ENCODE assay signal across 9 mouse cellular contexts in genomic region chr2:178101957-178102356, GRCm38 (mm10). TPM values are rescaled to one million over a fixed set of nuclear protein-coding genes. Genes with fewer than 3 reads are reported as not detected.
A peak's percentile ranks its signal among the peaks of the same experiment; 100 is the strongest.
DNase-seq lines count a peak whose midpoint lies in the region; ATAC-seq and TF ChIP-seq lines count a peak whose summit lies in the region.
"Had no signal": no experiment of that assay in that cellular context is flagged by ENCODE, and none has a peak within 500 bp of the region (broad histone marks: within the 10 kb centered on the region; RNA-seq: fewer than 3 reads in every experiment).

No protein-coding gene starts in this region.

- no peak overlapping the region for H3K27ac ChIP-seq in thymus, adult 2 months (ENCODE audit: control insufficient read depth, insufficient read depth, low read length)
- no peak overlapping the region for H3K27ac ChIP-seq in limb, embryonic 12.5 days
- H3K27ac ChIP-seq in midbrain, embryonic 16.5 days (ENCODE audit: low read length), result no peak overlapping the region

- H3K4me3 ChIP-seq in thymus, adult 2 months (ENCODE audit: control insufficient read depth, insufficient read depth, low read length), result no peak overlapping the region
- no peak overlapping the region for H3K4me3 ChIP-seq in limb, embryonic 12.5 days (replicated peaks)
- no peak overlapping the region for H3K4me3 ChIP-seq in midbrain, embryonic 16.5 days (ENCODE audit: low read depth, low read length)
- H3K4me3 ChIP-seq: megakaryocyte, embryonic 14.5 days had no signal

- ATAC-seq in limb, embryonic 12.5 days (ENCODE audit: insufficient number of reproducible peaks, insufficient read depth, low FRiP score, low TSS enrichment, low read depth), result peak; percentile 77
- peak; percentile 67; the same call in 1 of the 2 replicates for ATAC-seq in midbrain, embryonic 16.5 days
- no peak for ATAC-seq in erythroblast, adult 5-6 weeks (replicated peaks; ENCODE audit: low FRiP score, poor library complexity, severe bottlenecking)

- H3K36me3 ChIP-seq in thymus, adult 2 months (ENCODE audit: control insufficient read depth, insufficient read depth, low read length), result no peaks in the 10 kb centered on the region
- no peaks in the 10 kb centered on the region for H3K36me3 ChIP-seq in limb, embryonic 12.5 days
- H3K36me3 ChIP-seq in midbrain, embryonic 16.5 days (ENCODE audit: control insufficient read depth, insufficient read depth, low read length), result no peaks in the 10 kb centered on the region

- no peaks in the 10 kb centered on the region for H3K27me3 ChIP-seq in thymus, adult 2 months (ENCODE audit: control insufficient read depth, insufficient read depth, low read length)
- H3K27me3 ChIP-seq in limb, embryonic 12.5 days, result no peaks in the 10 kb centered on the region
- H3K27me3 ChIP-seq in midbrain, embryonic 16.5 days (ENCODE audit: control insufficient read depth, insufficient read depth, low read depth, low read length), result no peaks in the 10 kb centered on the region

- no peak overlapping the region for H3K4me2 ChIP-seq in limb, embryonic 12.5 days
- no peak overlapping the region for H3K4me2 ChIP-seq in midbrain, embryonic 16.5 days (ENCODE audit: low read length)

- H3K9me3 ChIP-seq in limb, embryonic 12.5 days, result no peaks in the 10 kb centered on the region
- H3K9me3 ChIP-seq in midbrain, embryonic 16.5 days (replicated peaks; ENCODE audit: control insufficient read depth, low read length, poor library complexity, severe bottlenecking), result no peaks in the 10 kb centered on the region
- H3K9me3 ChIP-seq: megakaryocyte, embryonic 14.5 days had no signal

- DNase-seq in thymus, adult 2 months, result peak; percentile 27
- DNase-seq in thymus, postnatal 10 days (ENCODE audit: low spot score in 2 of 2), result no peak
- DNase-seq in cerebellum, postnatal 14 days, result peak; percentile 86
- DNase-seq in heart, adult 8-10 months (ENCODE audit: low spot score), result peak; percentile 26
- peak; percentile 5 to 54 for DNase-seq in kidney, adult 8-10 months

- H3K9ac ChIP-seq in limb, embryonic 12.5 days (replicated peaks), result no peak overlapping the region
- no peak overlapping the region for H3K9ac ChIP-seq in midbrain, embryonic 16.5 days (ENCODE audit: low read depth, low read length)

- 14% methylated on average over 7 of the region's 7 CpGs for WGBS in thymus, adult 2 months
- WGBS in limb, embryonic 12.5 days, result 10% methylated on average over 7 of the region's 7 CpGs
- 11% methylated on average over 7 of the region's 7 CpGs for WGBS in midbrain, embryonic 16.5 days

- TF ChIP-seq POLR2A in thymus, adult 2 months (IDR thresholded peaks at IDR 0.05; ENCODE audit: control insufficient read depth, extremely low read depth, insufficient read depth, low read length, poor library complexity), result no peak

- TF ChIP-seq CTCF in thymus, adult 2 months (IDR thresholded peaks at IDR 0.05; ENCODE audit: borderline replicate concordance, control insufficient read depth, extremely low read depth, insufficient read depth, low read length, poor library complexity), result no peak

- H3K4me1 ChIP-seq in thymus, adult 2 months (replicated peaks; ENCODE audit: control insufficient read depth, insufficient read depth, low read length), result no peaks in the 10 kb centered on the region
- H3K4me1 ChIP-seq in limb, embryonic 12.5 days (replicated peaks), result no peaks in the 10 kb centered on the region
- no peaks in the 10 kb centered on the region for H3K4me1 ChIP-seq in midbrain, embryonic 16.5 days (ENCODE audit: control insufficient read depth, insufficient read depth, low read length)

RNA-seq across cellular contexts. Expression of gene Phactr3, which starts 16.8 kb away (rescaled TPM):
- polyA plus RNA-seq in thymus, adult 2 months (2012; rRNA removed), result 0.10 and 0.32 TPM in 2 replicates
- 1 to 10 TPM in 3 of 4 experiments, under 1 TPM in 1; 0.63 to 3.0 (median 1.4) TPM for total RNA-seq in heart, adult 8-10 months (2022)
- 2.3 and 2.7 TPM in 2 replicates for polyA plus RNA-seq in limb, embryonic 12.5 days (2016; fragmentation: Nextera tagmentation; extraction: Ambion mirVana)
- 83.1 and 86.1 TPM in 2 replicates for polyA plus RNA-seq in midbrain, embryonic 16.5 days (2015; fragmentation: Nextera tagmentation; extraction: Ambion mirVana)
- total RNA-seq in erythroblast, adult 5-6 weeks (2015; ENCODE audit: low replicate concordance), result not detected in 2 replicates
- total RNA-seq in erythroblast, adult 5-6 weeks (2017; ENCODE audit: low replicate concordance), result not detected in 2 replicates

RNA-seq across cellular contexts. Expression of gene Zfp931, which starts 23.7 kb away (rescaled TPM):
- 1.5 and 1.9 TPM in 2 replicates for polyA plus RNA-seq in thymus, adult 2 months (2012; rRNA removed)
- 10 to 100 TPM; 14.0 to 18.2 (median 16.8) TPM for total RNA-seq in heart, adult 8-10 months (2022)
- 17.5 and 18.5 TPM in 2 replicates for polyA plus RNA-seq in limb, embryonic 12.5 days (2016; fragmentation: Nextera tagmentation; extraction: Ambion mirVana)
- polyA plus RNA-seq in midbrain, embryonic 16.5 days (2015; fragmentation: Nextera tagmentation; extraction: Ambion mirVana), result 13.9 and 15.3 TPM in 2 replicates
- 0.77 and 2.5 TPM in 2 replicates for total RNA-seq in erythroblast, adult 5-6 weeks (2015; ENCODE audit: low replicate concordance)
- total RNA-seq in erythroblast, adult 5-6 weeks (2017; ENCODE audit: low replicate concordance), result 1.5 and 4.2 TPM in 2 replicates

Comparison
In these comparisons a context has a peak if more than half of its experiments do, and no peak if none do; other contexts are left out.
1. DNase-seq: peak in thymus, adult 2 months (single experiment), cerebellum, postnatal 14 days (2 of 2), heart, adult 8-10 months (single experiment) and kidney, adult 8-10 months (2 of 2); none in thymus, postnatal 10 days (0 of 2).
2. RNA of gene Phactr3, which starts 16.8 kb away (polyA plus RNA-seq): 83.1 to 86.1 TPM in midbrain, embryonic 16.5 days; 2.3 to 2.7 TPM in limb, embryonic 12.5 days and 0.10 to 0.32 TPM in thymus, adult 2 months; every median in the first group is over 10 times any median in the second.